Mouse (Mus musculus) ES-E14 (cell line): Measurements from ENCODE around the gene Tnnt3. TPM values are rescaled to one million over a fixed set of nuclear protein-coding genes. Genes with fewer than 3 reads are reported as not detected.

Experiments used
- DNase-seq: peaks from one replicate; pipeline ENCODE4 v3.0.0-alpha.2; 2013; ENCODE audit warnings: low read depth, low spot score
- H3K27ac ChIP-seq: 2 replicates; pipeline ENCODE4 v1.5.1; 2012; ENCODE audit warnings: low read depth, mild to moderate bottlenecking, low read length, moderate library complexity, mixed read lengths; ENCODE audit not compliant: poor library complexity, insufficient read depth, severe bottlenecking
- H3K36me3 ChIP-seq: 2 replicates; pipeline ENCODE4 v1.6.1; 2012; ENCODE audit warnings: mild to moderate bottlenecking, low read length, moderate library complexity, mixed read lengths; ENCODE audit not compliant: control insufficient read depth, poor library complexity, insufficient read depth, severe bottlenecking
- H3K4me1 ChIP-seq, 2 experiments: fragments of 150-350 bp in 1 of 2; sonication (generic) in 1 of 2; 2 replicates each; pipeline ENCODE4 v1.6.1; 2012; ENCODE audit warnings: low read length in 2 of 2, mild to moderate bottlenecking in 1 of 2, mixed read lengths in 1 of 2; ENCODE audit not compliant: control insufficient read depth in 2 of 2, insufficient read depth in 2 of 2, poor library complexity in 1 of 2
- H3K4me3 ChIP-seq, 2 experiments: fragments of 150-350 bp in 1 of 2; sonication (generic) in 1 of 2; 2 replicates each; pipeline ENCODE4 v1.5.1; 2012; ENCODE audit warnings: low read length in 2 of 2, low read depth in 1 of 2, mild to moderate bottlenecking in 1 of 2, mixed read lengths in 1 of 2; ENCODE audit not compliant: insufficient read depth in 1 of 2, poor library complexity in 1 of 2, severe bottlenecking in 1 of 2
- H3K9ac ChIP-seq: 2 replicates; pipeline ENCODE4 v1.6.1; 2012; ENCODE audit warnings: low read depth, mild to moderate bottlenecking, low read length, mixed read lengths; ENCODE audit not compliant: poor library complexity, insufficient read depth, severe bottlenecking
- H3K9me3 ChIP-seq: fragments of 150-350 bp; sonication (generic); 2 replicates; pipeline ENCODE4 v1.6.1; 2012; ENCODE audit warnings: low read depth, mild to moderate bottlenecking, low read length; ENCODE audit not compliant: control insufficient read depth, insufficient read depth
- CHD2 ChIP-seq: IDR thresholded peaks from 2 replicates; pipeline ENCODE4 v1.6.1; 2014; ENCODE audit warnings: mild to moderate bottlenecking, low read depth, low read length, inconsistent platforms
- HCFC1 ChIP-seq: IDR thresholded peaks from 2 replicates; pipeline ENCODE4 v1.6.1; 2012; ENCODE audit warnings: low read length, inconsistent platforms, borderline replicate concordance; ENCODE audit not compliant: insufficient read depth
- MAFK ChIP-seq: IDR thresholded peaks from 2 replicates; pipeline ENCODE4 v1.6.1; 2014; ENCODE audit warnings: mild to moderate bottlenecking, low read depth, low read length, inconsistent platforms; ENCODE audit not compliant: insufficient read depth
- ZC3H11A ChIP-seq: IDR thresholded peaks from 2 replicates; pipeline ENCODE4 v1.6.1; 2012; ENCODE audit warnings: low read depth, mild to moderate bottlenecking, inconsistent platforms, low read length, borderline replicate concordance
- ZNF384 ChIP-seq: IDR thresholded peaks from 2 replicates; pipeline ENCODE4 v1.6.1; 2012; ENCODE audit warnings: low read depth, low read length, inconsistent platforms
- in situ Hi-C, 2 experiments: fragments of 600-800 bp; cut with MboI; formaldehyde crosslinking; loops; one replicate each; pipeline ENCODE4 v1.15.1; 2025; ENCODE audit warnings: low sequenced_read_pairs in 2 of 2, inconsistent platforms in 1 of 2; ENCODE audit not compliant: unreplicated experiment in 2 of 2
- total RNA-seq: library from RNA; depleted of rRNA; stranded (reverse); fragments of 300-350 nt; gene quantifications from 2 replicates; pipeline ENCODE4 v1.2.3, GENCODE M21; 2012

The Tnnt3 gene
- total RNA-seq, 1 experiment: 6.4 TPM

- H3K9me3 ChIP-seq: no peaks in the 10 kb centered on the region
- no peak overlapping the region for H3K9ac ChIP-seq
- no peak overlapping the region for H3K4me3 ChIP-seq
- H3K36me3 ChIP-seq: peaks cover 8% of the 10 kb centered on the region; the same call in 1 of the 2 replicates
- TF ChIP-seq HCFC1: no peak
- H3K4me1 ChIP-seq: peaks cover 2 to 21% of the 10 kb centered on the region in 2 experiments; a peak in 3 of 4 replicates
- DNase-seq: no peak
- no peak overlapping the region for H3K27ac ChIP-seq
- in situ Hi-C loops: no loop called here
These were observed 38.5 kb downstream of the Tnnt3 start for GRCm38 (mm10) chr7:142537181-142537580.

GRCm38 (mm10) chr7:142537879-142538278 lies 39.2 kb downstream of the Tnnt3 start:
- Histone ChIP-seq H3K36me3 (peaks cover 8% of the 10 kb centered on the region; the same call in 1 of the 2 replicates), H3K4me1 (peaks cover 2 to 17% of the 10 kb centered on the region in 2 experiments; a peak in 3 of 4 replicates), H3K4me3 (no peak overlapping the region), H3K9me3 (no peaks in the 10 kb centered on the region), H3K27ac (no peak overlapping the region), H3K9ac (no peak overlapping the region)
- in situ Hi-C loops: no loop called here
- TF ChIP-seq MAFK (no peak), ZC3H11A (no peak), ZNF384 (no peak), CHD2 (no peak), HCFC1 (no peak)
- peak; percentile 80 for DNase-seq

GRCm38 (mm10) chr7:142538291-142538690 lies 39.7 kb downstream of the Tnnt3 start:
- DNase-seq: no peak
- Histone ChIP-seq H3K4me1 (peaks cover 2 to 17% of the 10 kb centered on the region in 2 experiments; a peak in 3 of 4 replicates), H3K4me3 (no peak overlapping the region), H3K27ac (no peak overlapping the region), H3K9me3 (no peaks in the 10 kb centered on the region), H3K9ac (no peak overlapping the region), H3K36me3 (peaks cover 8% of the 10 kb centered on the region; the same call in 1 of the 2 replicates)
- TF ChIP-seq ZC3H11A (no peak), MAFK (no peak), HCFC1 (no peak), CHD2 (no peak), ZNF384 (no peak)
- in situ Hi-C loops: no loop called here

- Histone ChIP-seq H3K27ac (no peak overlapping the region), H3K4me1 (peaks cover 2 to 17% of the 10 kb centered on the region in 2 experiments; a peak in 3 of 4 replicates), H3K9me3 (no peaks in the 10 kb centered on the region), H3K4me3 (no peak overlapping the region), H3K36me3 (peaks cover 8% of the 10 kb centered on the region; the same call in 1 of the 2 replicates), H3K9ac (no peak overlapping the region)
- in situ Hi-C loops: no loop called here
- DNase-seq: no peak
- no peak for TF ChIP-seq ZNF384
- TF ChIP-seq HCFC1: no peak
- no peak for TF ChIP-seq MAFK
These were observed 40.1 kb downstream of the Tnnt3 start for GRCm38 (mm10) chr7:142538766-142539165.

- Histone ChIP-seq H3K4me1 (peaks cover 0 to 8% of the 10 kb centered on the region in 2 experiments; a peak in 1 of 4 replicates), H3K9me3 (no peaks in the 10 kb centered on the region), H3K27ac (no peak overlapping the region), H3K36me3 (peaks cover 8% of the 10 kb centered on the region; the same call in 1 of the 2 replicates), H3K4me3 (no peak overlapping the region), H3K9ac (no peak overlapping the region)
- no peak for TF ChIP-seq ZNF384
- no peak for DNase-seq
- in situ Hi-C loops: no loop called here
These were observed 41.2 kb downstream of the Tnnt3 start for GRCm38 (mm10) chr7:142539828-142540227.
